Mouse (Mus musculus) midbrain, embryonic 11.5 days (tissue): ENCODE results near the gene Zc3h14. TPM values are rescaled to one million over a fixed set of nuclear protein-coding genes. Genes with fewer than 3 reads are reported as not detected.

Experiments
- polyA plus RNA-seq: library from polyadenylated mRNA; unstranded; fragments of >200 nt; fragmentation: Nextera tagmentation; extraction: Ambion mirVana; gene quantifications from 2 replicates; pipeline ENCODE4 v1.2.1, GENCODE M21; 2014

Gene Zc3h14
- polyA plus RNA-seq, 1 experiment from 2014 or later = 180 TPM

Other genes with a start within 250 kb of the Zc3h14 start
- gene Kcnk10, start 168.7 kb upstream of the Zc3h14 start, polyA plus RNA-seq = 40.9 and 45.2 TPM in 2 replicates
- gene Spata7, start 118.8 kb upstream of the Zc3h14 start, polyA plus RNA-seq = 21.8 and 22.7 TPM in 2 replicates
- gene Ptpn21, start 9.6 kb upstream of the Zc3h14 start, polyA plus RNA-seq = 7.2 and 8.4 TPM in 2 replicates
- 22.0 and 23.2 TPM in 2 replicates for gene Eml5, start 154.5 kb downstream of the Zc3h14 start, polyA plus RNA-seq
- 42.9 and 49.9 TPM in 2 replicates for gene Ttc8, start 173.6 kb downstream of the Zc3h14 start, polyA plus RNA-seq